Mouse (Mus musculus): Measurements from ENCODE around the gene Mindy2. TPM values are rescaled to one million over a fixed set of nuclear protein-coding genes. Genes with fewer than 3 reads are reported as not detected.
"Not testable (repeated sequence)": the region's sequence is repeated elsewhere in the genome, so short reads cannot be mapped to it uniquely, and the experiment has no call there.

Mindy2 gene
- total and polyA plus RNA-seq, 3 experiments, result 6.3 to 6.8 TPM; not detected in 1

GRCm38 (mm10) chr9:70555431-70555830, 101.5 kb downstream of the Mindy2 start:
- Histone ChIP-seq H3K9ac (ENCODE audit: control insufficient read depth, low read depth, low read length, poor library complexity, severe bottlenecking) (no peak overlapping the region), H3K36me3 (ENCODE audit: control insufficient read depth in 1 of 2, insufficient read depth in 2 of 2, low read length in 2 of 2) (peaks cover 2 to 36% of the 10 kb centered on the region in 2 experiments), H3K9me3 (replicated peaks; ENCODE audit: insufficient read depth, low read length) (no peaks in the 10 kb centered on the region), H3K79me2 (ENCODE audit: control insufficient read depth, insufficient read depth, low read length, poor library complexity) (peaks cover 42% of the 10 kb centered on the region), H3K4me1 (ENCODE audit: control insufficient read depth in 1 of 2, insufficient read depth in 2 of 2, low read length in 2 of 2) (no peaks in the 10 kb centered on the region), H3K27me3 (ENCODE audit: control insufficient read depth in 1 of 2, insufficient read depth in 2 of 2, low read length in 2 of 2) (no peaks in the 10 kb centered on the region), H3K27ac (ENCODE audit: control insufficient read depth, low read depth, low read length) (no peak overlapping the region), H3K4me3 (ENCODE audit: control insufficient read depth in 1 of 2, insufficient read depth in 1 of 2, low read depth in 2 of 2, low read length in 2 of 2) (no peak overlapping the region)
- no peak for TF ChIP-seq BHLHE40 (IDR thresholded peaks at IDR 0.05; ENCODE audit: borderline replicate concordance, low read depth, low read length)
- TF ChIP-seq POLR2AphosphoS2 (IDR thresholded peaks at IDR 0.05; ENCODE audit: low read length), result no peak
- TF ChIP-seq TCF12 (IDR thresholded peaks at IDR 0.05; ENCODE audit: low read depth, low read length), result no peak
- no peak for TF ChIP-seq KAT2A (conservative IDR thresholded peaks at IDR 0.05; ENCODE audit: low read depth, low read length)
- TF ChIP-seq MXI1 (IDR thresholded peaks at IDR 0.05; ENCODE audit: low read depth, low read length), result no peak
- no peak for TF ChIP-seq POLR2A (IDR thresholded peaks at IDR 0.05; ENCODE audit: control insufficient read depth in 1 of 2, insufficient read depth in 1 of 2, low read depth in 1 of 2, low read length in 2 of 2, poor library complexity in 1 of 2)
- DNase-seq (ENCODE audit: low read depth, low spot score), result no peak

- H3K4me3 ChIP-seq (ENCODE audit: control insufficient read depth in 1 of 2, insufficient read depth in 1 of 2, low read depth in 2 of 2, low read length in 2 of 2); H3K9ac ChIP-seq (ENCODE audit: control insufficient read depth, low read depth, low read length, poor library complexity, severe bottlenecking); H3K27ac ChIP-seq (ENCODE audit: control insufficient read depth, low read depth, low read length); H3K27me3 ChIP-seq (ENCODE audit: control insufficient read depth in 1 of 2, insufficient read depth in 2 of 2, low read length in 2 of 2); H3K9me3 ChIP-seq (replicated peaks; ENCODE audit: insufficient read depth, low read length); H3K4me1 ChIP-seq (ENCODE audit: control insufficient read depth in 1 of 2, insufficient read depth in 2 of 2, low read length in 2 of 2): not testable (repeated sequence)
- DNase-seq (ENCODE audit: low read depth, low spot score), result peak; percentile 44
- peaks cover 15 to 45% of the 10 kb centered on the region in 2 experiments for H3K36me3 ChIP-seq (ENCODE audit: control insufficient read depth in 1 of 2, insufficient read depth in 2 of 2, low read length in 2 of 2)
- peaks cover 49% of the 10 kb centered on the region for H3K79me2 ChIP-seq (ENCODE audit: control insufficient read depth, insufficient read depth, low read length, poor library complexity)
- TF ChIP-seq CTCF (IDR thresholded peaks at IDR 0.05 in 2 of 3, conservative IDR thresholded peaks at IDR 0.05 in 1 of 3; ENCODE audit: control insufficient read depth in 1 of 3, insufficient read depth in 1 of 3, low read depth in 2 of 3, low read length in 3 of 3, poor library complexity in 1 of 3, severe bottlenecking in 1 of 3) (peak in 2 of 3 experiments; percentile 31 to 38; a peak in 3 of 6 replicates), ZNF384 (IDR thresholded peaks at IDR 0.05; ENCODE audit: low read depth, low read length) (peak; percentile 48; the same call in 1 of the 2 replicates), SMC3 (IDR thresholded peaks at IDR 0.05; ENCODE audit: low read depth, low read length) (0 out of 2 replicates have a peak, but pooled peaks have one; percentile 14), RAD21 (IDR thresholded peaks at IDR 0.05; ENCODE audit: low read depth, low read length) (peak; percentile 6)
Measured at GRCm38 (mm10) chr9:70552233-70552632, 104.7 kb downstream of the Mindy2 start.

GRCm38 (mm10) chr9:70551524-70551923, 105.5 kb downstream of the Mindy2 start:
- peaks cover 52% of the 10 kb centered on the region for H3K79me2 ChIP-seq (ENCODE audit: control insufficient read depth, insufficient read depth, low read length, poor library complexity)
- H3K9ac ChIP-seq (ENCODE audit: control insufficient read depth, low read depth, low read length, poor library complexity, severe bottlenecking), result no peak overlapping the region
- H3K4me3 ChIP-seq (ENCODE audit: control insufficient read depth in 1 of 2, insufficient read depth in 1 of 2, low read depth in 2 of 2, low read length in 2 of 2), result no peak overlapping the region
- no peaks in the 10 kb centered on the region for H3K27me3 ChIP-seq (ENCODE audit: control insufficient read depth in 1 of 2, insufficient read depth in 2 of 2, low read length in 2 of 2)
- H3K36me3 ChIP-seq (ENCODE audit: control insufficient read depth in 1 of 2, insufficient read depth in 2 of 2, low read length in 2 of 2), result peaks cover 19 to 48% of the 10 kb centered on the region in 2 experiments
- no peak for DNase-seq (ENCODE audit: low read depth, low spot score)
- H3K27ac ChIP-seq (ENCODE audit: control insufficient read depth, low read depth, low read length), result no peak overlapping the region
- H3K4me1 ChIP-seq (ENCODE audit: control insufficient read depth in 1 of 2, insufficient read depth in 2 of 2, low read length in 2 of 2), result peaks cover 0 to 2% of the 10 kb centered on the region in 2 experiments; a peak in 2 of 4 replicates
- TF ChIP-seq NRF1 (IDR thresholded peaks at IDR 0.05; ENCODE audit: insufficient read depth, low read depth, low read length, poor library complexity, severe bottlenecking) (no peak), UBTF (IDR thresholded peaks at IDR 0.05; ENCODE audit: borderline replicate concordance, insufficient read depth, low read depth, low read length) (no peak)
- H3K9me3 ChIP-seq (replicated peaks; ENCODE audit: insufficient read depth, low read length), result no peaks in the 10 kb centered on the region

Other genes with a start within 250 kb of the Mindy2 start
- 86.5 and 103 TPM in 2 replicates for gene Ccnb2, start 235.6 kb downstream of the Mindy2 start, total RNA-seq (2012; rRNA removed)
- 100 to 1,000 TPM in 1 of 2 experiments, 10 to 100 TPM in 1; 97.0 to 128 TPM for gene Ccnb2, start 235.6 kb downstream of the Mindy2 start, polyA plus RNA-seq (2012; ENCODE audit: insufficient read depth in 1 of 2, insufficient read length in 2 of 2, low read depth in 1 of 2, low replicate concordance in 2 of 2, missing spikeins in 1 of 2)
- gene Rnf111, start 153.4 kb downstream of the Mindy2 start, total RNA-seq (2012; rRNA removed), result 25.2 and 25.4 TPM in 2 replicates
- 10 to 100 TPM; 46.0 to 88.2 TPM for gene Rnf111, start 153.4 kb downstream of the Mindy2 start, polyA plus RNA-seq (2012; ENCODE audit: insufficient read depth in 1 of 2, insufficient read length in 2 of 2, low read depth in 1 of 2, low replicate concordance in 2 of 2, missing spikeins in 1 of 2)
- 44.0 and 54.6 TPM in 2 replicates for gene Sltm, start 114.4 kb downstream of the Mindy2 start, total RNA-seq (2012; rRNA removed)
- gene Sltm, start 114.4 kb downstream of the Mindy2 start, polyA plus RNA-seq (2012; ENCODE audit: insufficient read depth in 1 of 2, insufficient read length in 2 of 2, low read depth in 1 of 2, low replicate concordance in 2 of 2, missing spikeins in 1 of 2), result 10 to 100 TPM; 62.3 to 70.0 TPM
- 1.3 and 2.0 TPM in 2 replicates for gene Gm10642, start 923 bp downstream of the Mindy2 start, total RNA-seq (2012; rRNA removed)
- 1 to 10 TPM in 1 of 2 experiments, not detected in 1; 1.3 TPM for gene Gm10642, start 923 bp downstream of the Mindy2 start, polyA plus RNA-seq (2012; ENCODE audit: insufficient read depth in 1 of 2, insufficient read length in 2 of 2, low read depth in 1 of 2, low replicate concordance in 2 of 2, missing spikeins in 1 of 2)
- gene Adam10, start 21.8 kb upstream of the Mindy2 start, total RNA-seq (2012; rRNA removed), result 20.3 and 23.1 TPM in 2 replicates
- gene Adam10, start 21.8 kb upstream of the Mindy2 start, polyA plus RNA-seq (2012; ENCODE audit: insufficient read depth in 1 of 2, insufficient read length in 2 of 2, low read depth in 1 of 2, low replicate concordance in 2 of 2, missing spikeins in 1 of 2), result 100 to 1,000 TPM in 1 of 2 experiments, 10 to 100 TPM in 1; 52.0 to 127 TPM

Measured in MEL (cell line).